Mouse (Mus musculus) c-Kit-negative CD71-positive TER-119-positive erythroid progenitor cells, embryonic 14.5 days (primary cell): ENCODE results near the gene Skap1.

Experiments used
- DNase-seq: peaks from one replicate; pipeline ENCODE4 v3.0.0-alpha.2; 2013; ENCODE audit warnings: low read depth, low spot score

Gene Skap1

DNA sequence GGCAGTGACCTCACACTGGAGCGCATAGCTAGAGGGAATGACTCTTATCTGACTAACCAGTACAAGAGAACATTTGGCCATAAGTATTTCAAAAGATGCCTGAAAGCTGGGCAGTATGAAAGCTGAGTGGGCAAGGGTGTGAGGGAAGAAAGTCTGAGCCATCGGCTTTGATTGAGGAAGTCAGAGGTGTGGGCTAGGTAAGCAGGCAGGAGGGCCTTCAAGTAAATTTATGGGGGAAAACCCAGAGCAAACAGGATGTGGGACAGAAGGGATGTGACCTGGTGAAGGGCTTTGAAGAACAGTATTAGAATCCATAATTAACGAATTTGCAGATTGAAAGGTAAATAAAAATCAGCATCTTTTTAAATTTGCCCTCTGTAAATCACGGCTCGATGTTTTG, 95.8 kb downstream of the Skap1 start:
- no peak for DNase-seq

DNA sequence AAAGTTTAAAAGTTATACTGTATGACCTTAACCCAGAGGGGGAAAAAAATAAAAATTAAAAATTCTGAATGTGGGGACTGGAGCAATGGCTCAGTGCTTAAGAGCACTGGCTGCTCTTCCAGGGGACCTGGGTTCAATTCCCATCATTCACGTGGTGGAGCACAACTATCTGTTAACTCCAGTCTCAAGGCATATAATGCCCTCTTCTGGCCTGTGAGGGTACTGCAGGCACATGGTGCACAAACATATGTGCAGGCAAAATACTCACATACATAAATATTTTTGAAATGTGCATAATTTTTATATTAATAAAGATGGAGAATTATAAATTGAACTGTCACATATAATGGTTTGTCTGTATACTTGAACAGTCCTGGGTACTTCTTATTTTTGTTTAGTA, 99.7 kb downstream of the Skap1 start:
- no peak for DNase-seq

DNA sequence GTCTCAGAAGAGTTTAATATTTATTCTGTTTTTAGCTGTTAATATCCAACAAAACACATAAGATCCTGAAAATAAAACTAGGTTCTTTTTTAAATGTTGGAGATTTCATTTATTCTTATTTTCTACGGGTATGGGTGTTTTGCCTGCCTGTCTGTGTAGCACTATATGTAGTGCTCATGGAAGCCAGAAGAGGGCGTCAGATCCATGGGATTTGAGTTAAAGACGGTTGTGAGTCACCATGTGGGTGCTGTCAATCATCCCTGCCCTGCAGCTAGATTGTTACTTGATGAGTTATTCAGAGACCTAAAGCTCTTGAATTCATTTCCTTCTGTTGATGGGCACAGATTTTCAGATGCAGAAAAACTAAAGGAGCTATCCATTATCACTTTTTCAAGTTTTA, 108.1 kb downstream of the Skap1 start:
- no peak for DNase-seq

DNA sequence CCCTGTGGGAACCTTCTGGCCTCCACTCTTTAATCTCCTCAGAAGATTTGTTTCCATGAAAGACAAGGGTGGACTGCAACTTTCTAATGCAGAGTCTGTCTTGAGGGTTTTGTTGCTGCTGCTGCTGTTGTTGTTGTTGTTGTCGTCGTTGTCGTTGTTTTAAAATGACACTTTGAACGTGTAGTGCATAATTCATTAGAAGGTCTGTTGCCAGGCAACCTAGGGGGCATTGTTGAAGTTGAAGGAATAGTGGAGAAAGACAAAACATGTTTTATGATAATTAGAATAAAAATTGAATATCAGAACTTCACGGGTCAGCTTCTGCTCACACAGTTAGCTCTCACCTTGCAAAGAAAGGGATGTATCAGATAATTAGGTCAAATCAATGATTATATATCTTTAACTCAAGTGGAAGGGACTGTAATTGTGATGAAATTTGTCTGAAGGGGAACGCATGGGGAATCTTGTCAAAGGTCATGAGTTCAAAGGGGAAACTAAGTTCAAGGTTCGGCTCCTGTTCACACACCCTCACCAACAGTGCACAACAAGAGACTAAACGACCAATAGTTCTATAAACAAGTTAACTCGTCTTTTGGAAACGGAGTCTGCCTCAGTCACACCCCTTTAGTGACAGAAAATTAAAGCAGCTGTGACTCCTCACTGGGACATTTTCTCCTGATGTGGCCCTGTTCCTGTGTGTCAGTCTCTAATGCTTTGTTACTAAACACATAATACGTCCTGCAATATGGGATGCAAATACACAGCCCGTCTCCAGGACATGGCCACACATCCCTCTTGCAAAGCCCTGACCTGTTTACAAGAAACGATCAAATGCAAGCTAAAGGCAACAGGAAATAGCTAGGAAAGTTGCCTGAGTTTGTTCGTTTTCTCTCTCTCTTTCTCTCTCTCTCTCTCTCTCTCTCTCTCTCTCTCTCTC, 112.4 kb downstream of the Skap1 start:
- no peak for DNase-seq

DNA sequence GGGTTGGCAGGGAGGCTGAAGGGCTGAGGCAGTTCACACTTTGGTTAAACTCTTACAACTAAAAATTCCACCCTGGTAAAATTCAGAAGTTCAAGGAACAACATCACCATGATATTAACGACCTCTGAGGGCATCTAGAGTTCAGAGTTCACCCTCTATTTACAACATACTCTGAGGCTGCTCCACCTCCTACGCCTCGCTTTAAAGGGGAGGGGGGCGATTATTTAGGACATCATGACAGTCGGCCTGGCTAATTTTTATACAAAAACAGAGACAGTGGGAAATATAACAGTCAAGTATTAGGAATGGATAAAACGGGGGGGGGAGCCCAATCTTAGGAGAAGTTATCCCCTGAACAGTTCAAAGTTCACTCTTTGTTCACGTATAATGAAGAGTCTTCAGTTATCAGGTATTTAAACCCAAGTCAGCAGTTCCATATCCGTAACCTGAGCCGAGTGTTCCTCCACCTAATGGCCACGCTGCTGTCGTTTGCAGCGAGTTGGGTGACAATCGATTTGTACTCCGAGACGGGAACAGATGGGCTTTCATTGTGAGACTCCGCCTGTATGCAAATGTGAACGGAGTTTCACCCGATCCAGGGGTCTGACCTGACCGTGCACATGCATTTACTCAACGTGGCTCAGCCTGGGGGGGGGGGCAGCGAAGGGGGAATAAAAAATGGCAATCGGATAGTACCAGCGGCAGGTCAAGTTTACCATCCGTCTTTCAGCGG, 114.3 kb downstream of the Skap1 start:
- DNase-seq = no peak

DNA sequence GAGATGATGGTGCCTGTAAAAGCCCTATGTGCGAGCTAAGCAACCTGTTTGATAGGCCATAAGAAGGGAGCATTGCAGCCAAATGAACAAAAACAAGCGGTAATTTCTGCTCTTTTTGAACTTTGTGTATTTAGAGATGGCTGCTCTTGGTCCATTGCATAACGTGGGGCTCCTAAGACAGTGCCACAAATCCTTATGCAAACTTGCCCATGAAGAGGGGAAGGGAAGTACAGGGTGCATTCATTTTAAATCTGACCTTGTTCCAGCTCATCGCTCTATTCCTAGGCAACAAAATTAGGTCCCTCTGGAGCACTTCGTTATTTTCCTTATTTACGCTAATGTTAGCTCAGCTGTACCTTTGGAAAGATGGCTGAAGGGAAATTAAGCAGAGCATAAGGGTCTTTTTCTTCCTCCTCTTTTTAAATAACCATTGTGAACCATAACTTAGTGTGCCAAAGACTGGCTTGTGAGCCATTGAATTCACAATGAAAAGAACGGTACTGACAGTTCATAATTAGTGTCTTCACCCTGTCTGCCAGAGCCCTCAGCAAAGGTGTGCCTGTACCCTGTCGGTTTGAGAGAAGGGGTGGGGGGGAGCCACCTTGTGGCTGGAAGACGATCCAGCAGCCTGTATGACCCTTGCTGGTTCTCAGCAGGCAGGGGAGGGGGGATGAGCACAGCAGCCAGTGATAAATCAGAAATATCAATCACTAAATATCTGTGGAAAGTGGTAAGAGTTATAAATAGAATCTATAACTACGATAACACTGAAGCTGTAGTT, 117.4 kb downstream of the Skap1 start:
- no peak for DNase-seq

DNA sequence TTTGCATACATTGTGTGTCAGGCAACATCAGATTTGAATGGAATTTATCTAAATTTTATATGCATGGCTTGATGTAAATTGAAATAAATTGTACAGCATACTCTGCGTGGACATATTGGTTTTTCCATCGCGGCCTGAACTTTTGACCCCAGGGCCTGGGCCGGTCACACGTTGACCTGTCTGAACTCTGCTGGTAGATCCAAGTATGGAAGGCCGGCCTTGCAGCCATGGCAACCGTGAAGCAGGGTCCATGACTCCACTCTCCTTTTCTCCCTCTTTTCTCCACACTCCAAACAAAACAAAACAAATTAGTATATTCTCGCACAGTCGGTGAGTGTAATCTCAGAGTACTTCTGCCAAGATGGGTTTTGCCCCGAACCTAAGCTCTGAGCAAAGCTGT, 118.2 kb downstream of the Skap1 start:
- DNase-seq = no peak

DNA sequence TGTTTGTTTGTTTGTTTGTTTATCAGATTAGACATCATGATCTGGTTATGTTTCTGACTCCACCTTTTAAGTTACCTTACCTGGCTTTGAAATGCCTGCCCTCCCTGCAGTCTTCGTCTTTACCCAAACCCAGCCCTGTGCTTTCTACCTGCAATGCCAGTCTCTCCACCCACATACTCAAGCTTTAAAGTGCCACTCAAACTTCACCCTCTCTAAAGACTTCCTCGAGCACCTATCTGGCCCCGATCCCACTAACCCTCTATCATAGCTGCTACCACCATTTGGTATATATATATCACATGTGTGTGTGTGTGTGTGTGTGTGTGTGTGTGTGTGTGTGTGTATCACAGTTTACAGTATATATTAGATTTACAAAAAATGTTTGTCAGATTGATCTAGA, 125.4 kb downstream of the Skap1 start:
- no peak for DNase-seq

DNA sequence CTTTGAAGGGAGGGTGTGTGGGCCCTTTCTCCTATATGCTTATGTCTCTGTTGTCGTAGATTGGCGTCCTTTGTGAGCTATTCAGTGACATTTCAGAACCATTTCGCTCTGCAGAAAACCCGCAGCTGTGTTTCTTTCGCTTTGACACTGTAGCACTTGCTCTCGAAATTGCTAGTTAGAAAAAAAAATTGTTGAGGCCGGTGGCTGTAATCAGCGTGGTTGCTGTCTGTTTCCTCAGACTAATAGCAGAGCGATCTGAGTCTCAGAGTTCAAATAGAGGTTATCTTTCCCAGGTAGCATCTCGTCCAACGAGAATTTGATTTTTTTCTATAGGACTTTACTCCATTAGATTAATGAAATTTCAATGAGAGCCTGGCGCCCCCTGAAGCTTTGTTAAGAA, 131.5 kb downstream of the Skap1 start:
- DNase-seq = no peak

DNA sequence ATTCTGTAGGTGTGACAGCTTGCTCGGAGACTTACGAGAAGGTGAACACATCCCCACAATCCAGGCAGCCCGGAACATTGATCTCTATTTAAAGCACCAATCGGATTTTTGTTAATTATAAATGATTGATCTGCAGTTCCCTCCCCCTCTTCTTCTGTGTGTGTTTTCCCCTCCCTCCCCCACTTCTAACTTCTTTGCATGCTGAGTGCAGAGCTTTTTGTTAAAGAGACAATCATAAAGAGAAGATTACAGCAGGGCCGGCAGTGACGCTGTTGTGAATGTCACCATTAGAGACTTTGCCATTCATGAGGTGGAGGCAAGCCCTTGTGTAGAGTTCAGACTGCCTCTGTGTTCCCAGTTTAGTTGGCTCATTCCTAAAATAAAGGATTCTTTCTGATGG, 131.9 kb downstream of the Skap1 start:
- DNase-seq = no peak

DNA sequence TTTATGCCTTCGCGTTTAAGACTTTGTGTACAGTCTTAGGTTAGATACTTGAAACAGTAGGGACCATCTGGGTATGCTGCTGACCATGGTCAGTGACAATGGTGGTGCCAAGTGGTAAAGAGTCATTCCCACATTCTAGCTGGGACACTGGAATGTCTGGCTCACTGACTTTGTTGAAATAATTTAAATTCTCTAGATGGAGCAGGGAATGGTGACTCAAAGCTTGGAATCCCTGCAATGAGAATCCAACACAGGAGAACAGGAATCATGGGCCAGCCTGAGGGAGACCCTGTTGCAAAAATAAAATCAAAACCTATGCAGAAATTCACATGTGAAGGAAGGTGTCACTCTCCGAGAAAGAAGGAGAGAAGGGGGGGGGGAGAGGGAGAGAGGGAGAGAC, 138.4 kb downstream of the Skap1 start:
- no peak for DNase-seq

DNA sequence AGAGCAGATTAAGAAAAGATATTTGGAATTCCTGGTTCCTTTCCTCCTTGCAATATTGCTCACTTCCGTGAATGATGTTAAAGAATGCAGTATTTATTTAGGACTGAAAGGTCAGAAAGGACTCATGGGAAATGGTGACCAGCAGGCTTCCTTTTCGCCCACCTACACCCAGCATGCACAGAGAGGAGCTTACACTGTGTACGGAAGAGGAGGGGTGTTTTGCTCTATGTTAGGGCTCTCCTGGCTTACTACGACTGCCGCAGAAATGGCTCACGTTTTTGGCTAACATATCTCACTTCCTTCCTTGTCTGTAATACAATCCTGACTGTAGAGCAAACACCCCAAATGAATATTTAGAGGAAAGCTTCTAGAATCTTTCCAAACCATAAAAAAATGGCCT, 139.9 kb downstream of the Skap1 start:
- no peak for DNase-seq

DNA sequence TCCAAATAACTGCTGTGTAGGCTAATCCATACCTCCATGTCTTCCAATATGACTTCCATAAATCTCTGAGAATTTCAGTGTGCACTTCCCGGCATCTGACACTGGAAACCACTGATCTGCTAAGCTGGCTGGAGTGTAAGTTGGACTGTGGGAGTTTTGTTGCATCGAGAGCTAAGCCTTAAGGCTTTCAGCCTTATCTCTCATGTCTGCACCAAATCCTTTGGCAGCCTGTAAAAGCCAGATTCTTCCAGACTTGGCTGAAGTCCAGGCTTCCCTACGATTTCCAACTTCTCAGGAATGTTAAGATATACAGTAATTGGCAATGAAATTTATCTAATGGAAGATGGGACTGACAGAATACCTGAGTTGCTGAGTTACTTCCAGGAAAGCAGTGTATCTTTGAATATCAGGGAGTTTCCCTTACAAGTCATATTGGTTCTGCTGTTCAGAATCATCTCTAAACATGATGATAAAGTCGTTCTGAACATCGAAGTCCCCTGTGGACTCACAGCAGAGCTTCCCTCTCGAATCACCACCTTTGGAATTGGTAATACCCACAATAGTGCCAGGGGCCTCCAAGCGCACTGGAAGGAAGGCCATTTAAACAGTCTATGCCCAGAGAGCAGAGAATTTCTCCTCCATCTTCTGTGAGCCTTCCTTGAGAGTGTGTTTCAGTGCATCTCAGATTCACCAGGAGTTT, 140.5 kb downstream of the Skap1 start:
- no peak for DNase-seq

DNA sequence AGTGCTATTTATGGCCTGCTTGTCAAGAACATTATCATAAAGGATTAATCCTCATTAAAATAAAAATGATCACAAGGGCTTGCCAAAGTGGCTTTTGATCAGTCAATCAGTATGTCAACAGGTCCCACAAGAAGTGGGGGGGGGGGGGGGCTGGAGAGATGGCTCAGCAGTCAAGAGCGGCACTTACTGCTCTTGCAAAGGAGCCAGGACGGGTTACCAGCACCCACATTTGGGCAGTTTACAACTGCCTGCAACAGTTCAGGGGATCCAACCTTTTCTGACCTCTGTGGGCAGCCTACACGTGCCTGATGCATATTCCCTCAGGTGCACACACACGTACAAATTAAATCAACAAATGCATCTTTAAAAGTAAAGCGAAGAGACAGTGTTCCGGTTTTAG, 141.1 kb downstream of the Skap1 start:
- no peak for DNase-seq

DNA sequence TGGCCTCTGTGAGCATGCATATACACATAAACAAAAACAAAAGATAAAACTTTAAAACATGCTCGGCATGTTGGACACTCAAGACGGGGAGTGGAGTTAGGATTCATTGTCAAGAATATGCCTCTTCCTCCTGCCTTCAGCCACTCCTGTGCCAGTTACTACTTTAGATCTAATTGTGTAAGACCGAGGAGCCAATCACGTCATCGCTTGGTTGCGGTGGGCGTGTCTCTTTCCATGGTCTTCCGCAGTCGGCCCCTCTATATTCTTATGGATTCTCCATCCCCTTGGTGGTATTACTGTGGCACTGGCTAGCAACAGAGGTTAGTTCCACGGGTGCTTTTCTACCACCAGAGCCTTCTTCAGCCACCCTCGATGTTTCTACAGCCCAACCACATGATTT, 148.2 kb downstream of the Skap1 start:
- DNase-seq = no peak

DNA sequence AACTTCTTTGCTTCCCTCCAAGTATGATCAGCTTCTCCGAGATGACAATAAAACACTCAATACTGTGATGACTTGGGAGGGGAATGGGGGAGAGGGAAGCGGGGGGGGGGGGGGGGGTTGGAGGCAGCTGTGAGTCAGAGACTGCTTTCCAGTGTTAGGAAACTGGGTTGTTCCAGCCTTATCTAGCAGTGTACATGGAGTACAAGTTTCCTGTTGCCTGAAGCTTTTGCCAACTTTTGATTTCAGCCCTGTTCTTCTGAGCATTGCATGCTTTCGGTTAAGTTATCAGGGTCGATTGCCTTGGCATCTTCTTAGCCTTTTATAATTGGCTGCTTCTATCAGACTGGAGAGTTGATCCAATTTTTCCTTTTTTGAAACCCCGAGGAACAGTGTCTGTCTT, 152.4 kb downstream of the Skap1 start:
- DNase-seq = no peak

DNA sequence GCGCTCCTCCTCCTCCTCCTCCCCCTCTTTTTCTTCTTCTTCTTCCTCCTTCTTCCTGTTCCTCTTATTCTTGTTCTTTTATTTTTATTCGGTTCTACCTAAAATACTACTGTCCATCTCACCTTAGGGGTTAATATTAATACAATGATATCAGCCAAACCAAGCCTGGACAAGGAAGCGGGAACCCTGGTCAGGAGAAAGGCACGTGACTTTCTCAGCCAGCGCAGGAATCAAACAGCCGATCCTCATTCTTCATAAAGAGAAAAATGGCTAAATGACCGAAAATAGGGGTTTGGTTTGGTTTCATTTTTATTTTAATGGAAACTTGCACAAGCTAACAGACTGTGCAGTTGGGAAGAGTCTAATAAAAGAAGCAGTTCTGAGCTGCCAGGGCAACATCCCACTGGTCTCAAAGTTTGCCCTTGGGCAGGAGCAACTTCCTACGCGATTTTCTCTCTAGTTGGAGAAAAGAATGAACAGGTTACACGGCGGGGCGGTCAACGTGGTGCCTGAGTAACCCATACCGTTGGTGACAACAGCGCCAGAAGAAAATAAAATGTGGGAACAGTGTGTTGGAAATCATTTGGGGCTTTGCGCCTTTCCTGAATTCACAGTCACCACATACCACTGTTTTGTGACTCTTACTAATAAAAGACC, 154.5 kb downstream of the Skap1 start:
- no peak for DNase-seq

DNA sequence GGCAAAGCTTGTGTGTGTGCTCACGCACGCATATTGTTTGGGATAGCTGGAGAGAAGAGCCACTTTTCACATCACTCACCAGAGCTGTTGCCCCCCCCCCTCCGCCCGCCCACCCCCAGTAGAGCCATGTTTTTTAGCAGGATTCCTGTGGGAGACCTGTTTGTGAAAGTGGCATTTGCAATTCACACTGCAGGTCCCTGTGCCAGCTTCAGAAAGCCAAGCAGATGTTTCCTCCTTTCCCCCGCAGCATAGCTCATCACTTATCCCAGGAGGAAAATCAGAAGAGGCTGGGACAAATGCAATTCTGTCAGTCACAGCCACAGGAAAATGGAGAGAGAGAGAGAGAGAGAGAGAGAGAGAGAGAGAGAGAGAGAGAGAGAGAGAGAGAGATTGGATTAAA, 155.2 kb downstream of the Skap1 start:
- no peak for DNase-seq

DNA sequence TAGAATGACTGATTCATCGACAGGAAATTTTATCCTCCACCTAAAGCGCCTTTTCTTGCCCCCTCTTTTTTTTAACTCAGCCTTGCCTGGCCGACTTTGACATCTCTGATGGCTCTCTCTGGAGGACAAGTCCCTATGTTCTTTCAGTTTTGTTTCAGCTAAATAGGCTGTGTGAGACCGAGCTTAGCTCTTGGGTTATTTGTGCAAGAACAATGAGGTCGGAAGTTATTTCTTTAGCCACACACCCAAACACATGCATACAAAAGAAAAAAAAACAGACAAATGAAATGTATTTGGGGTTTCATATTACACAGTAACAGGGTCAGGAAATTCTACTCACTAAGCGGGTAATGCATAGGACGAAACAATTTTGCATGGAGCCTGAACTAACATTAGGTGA, 155.6 kb downstream of the Skap1 start:
- no peak for DNase-seq

DNA sequence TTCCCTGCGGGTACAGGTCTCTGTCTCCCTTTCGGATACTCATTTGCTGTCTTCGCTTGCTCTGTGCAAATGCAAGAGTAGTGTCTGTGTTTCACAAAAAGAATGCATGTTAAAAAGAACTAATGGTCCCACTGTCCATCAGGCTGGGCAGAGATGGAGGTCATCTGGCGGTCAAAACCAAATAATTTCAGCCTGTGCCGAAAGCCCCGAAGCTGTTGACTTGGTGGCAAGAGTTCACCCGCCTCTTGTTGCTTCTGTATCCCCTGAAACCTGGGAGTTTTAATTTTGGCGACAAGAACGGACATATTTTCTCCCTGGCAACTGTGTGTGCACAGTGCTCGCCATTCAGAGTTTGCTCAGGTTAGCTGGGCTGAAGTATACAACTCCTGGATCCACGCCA, 156.3 kb downstream of the Skap1 start:
- no peak for DNase-seq

DNA sequence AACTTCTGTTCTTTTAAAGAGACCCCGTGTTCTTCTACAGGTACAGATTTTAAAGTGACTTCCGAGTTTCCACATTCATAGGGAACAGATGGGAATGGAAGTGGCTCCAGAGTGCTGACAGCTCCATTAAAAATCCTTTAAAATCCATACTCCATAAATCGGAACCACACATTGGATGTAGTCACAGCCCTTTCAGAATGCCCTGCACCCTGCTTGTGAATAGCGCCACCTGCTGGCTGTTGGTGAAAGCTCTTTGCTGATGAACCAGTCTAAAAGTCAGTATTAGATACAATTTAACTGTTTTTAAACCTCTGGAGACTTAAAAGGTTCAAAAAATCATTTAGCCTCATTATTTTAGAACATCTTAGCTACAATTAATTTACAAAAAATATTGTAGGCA, 156.8 kb downstream of the Skap1 start:
- peak; percentile 36 for DNase-seq
